Mouse (Mus musculus) embryonic fibroblast, embryonic 13.5 days (primary cell): ENCODE measurements around the gene Itgb2.

Experiments
- CTCF ChIP-seq: IDR thresholded peaks from 2 replicates; pipeline ENCODE4 v1.5.1; 2011; ENCODE audit warnings: mild to moderate bottlenecking, control low read depth, low read length, moderate library complexity, borderline replicate concordance; ENCODE audit not compliant: insufficient read depth
- POLR2A ChIP-seq: IDR thresholded peaks from 2 replicates; pipeline ENCODE4 v1.6.1; 2011; ENCODE audit warnings: low read depth, mild to moderate bottlenecking, control low read depth, low read length, moderate library complexity

DNA sequence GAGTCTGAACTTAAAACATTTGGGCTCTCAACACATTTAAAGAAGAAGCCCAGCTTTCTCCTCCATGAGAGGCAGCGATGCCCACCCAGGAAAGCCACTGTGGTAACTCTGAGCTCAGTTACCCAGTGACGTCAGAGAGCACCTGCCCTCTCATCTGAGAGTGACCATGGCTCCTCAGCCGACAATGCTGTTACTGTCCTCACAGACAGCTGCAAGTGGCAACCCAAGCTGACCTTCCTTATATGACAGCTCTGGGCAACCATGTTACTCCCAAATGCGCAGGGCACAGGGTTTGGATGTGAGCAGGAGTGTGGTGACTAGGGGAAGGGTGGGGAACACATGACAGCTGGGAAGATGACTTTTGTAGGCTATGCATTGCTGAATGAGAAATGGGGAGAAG, 23.2 kb downstream of the Itgb2 start:
- TF ChIP-seq CTCF (no peak), POLR2A (no peak)
